Mouse (Mus musculus) G1E (cell line): ENCODE data around the gene Phrf1. TPM values are rescaled to one million over a fixed set of nuclear protein-coding genes. Genes with fewer than 3 reads are reported as not detected.
A peak's percentile ranks its signal among the peaks of the same experiment; 100 is the strongest.
"Not testable (repeated sequence)": the region's sequence is repeated elsewhere in the genome, so short reads cannot be mapped to it uniquely, and the experiment has no call there.

ENCODE experiments used
- ATAC-seq: 2 replicates; pipeline ENCODE4 v1.8.0; 2016; ENCODE audit warnings: mild to moderate bottlenecking; ENCODE audit not compliant: insufficient number of reproducible peaks, poor library complexity, low FRiP score, severe bottlenecking; ENCODE audit errors: extremely low read depth
- DNase-seq: peaks from one replicate; pipeline ENCODE4 v3.0.0; 2012; ENCODE audit warnings: low spot score
- H3K27me3 ChIP-seq: 2 replicates; pipeline ENCODE4 v1.6.1; 2012; ENCODE audit warnings: mild to moderate bottlenecking, low read length, inconsistent platforms; ENCODE audit not compliant: insufficient read depth
- H3K36me3 ChIP-seq: replicated peaks from 2 replicates; pipeline ENCODE3; 2012; ENCODE audit warnings: mild to moderate bottlenecking, inconsistent platforms
- H3K4me1 ChIP-seq: 2 replicates; pipeline ENCODE4 v1.6.1; 2012; ENCODE audit warnings: low read depth, low read length, inconsistent platforms, mixed read lengths; ENCODE audit not compliant: insufficient read depth
- H3K4me3 ChIP-seq: 2 replicates; pipeline ENCODE4 v1.5.1; 2012; ENCODE audit warnings: low read depth, mild to moderate bottlenecking, inconsistent platforms, low read length, moderate library complexity, mixed read lengths
- H3K9me3 ChIP-seq: replicated peaks from 2 replicates; pipeline ENCODE4 v1.6.1; 2012; ENCODE audit warnings: inconsistent platforms
- CTCF ChIP-seq: IDR thresholded peaks from 2 replicates; pipeline ENCODE4 v1.5.1; 2012; ENCODE audit warnings: low read depth, low read length, inconsistent platforms, mixed read lengths
- GATA1 ChIP-seq: IDR thresholded peaks from 2 replicates; pipeline ENCODE4 v1.6.1; 2012; ENCODE audit warnings: borderline replicate concordance, low read length, inconsistent platforms, mixed read lengths
- GATA2 ChIP-seq: IDR thresholded peaks from 2 replicates; pipeline ENCODE4 v1.6.1; 2012; ENCODE audit warnings: low read depth, low read length, inconsistent platforms, borderline replicate concordance
- POLR2AphosphoS5 ChIP-seq: IDR thresholded peaks from 2 replicates; pipeline ENCODE4 v1.6.1; 2012; ENCODE audit warnings: low read depth, low read length, inconsistent platforms; ENCODE audit not compliant: insufficient replicate concordance
- TAL1 ChIP-seq: conservative IDR thresholded peaks from 2 replicates; pipeline ENCODE4 v1.6.1; 2012; ENCODE audit warnings: low read depth, low read length, inconsistent platforms, mixed read lengths
- polyA plus RNA-seq: library from polyadenylated mRNA; stranded (reverse); fragments of >175 nt; gene quantifications from 2 replicates; pipeline ENCODE4 v1.2.3, GENCODE M21; 2012
- total RNA-seq, 2 experiments: library from RNA; stranded (forward) in 1 of 2; stranded (reverse) in 1 of 2; fragments of 200-1000 nt in 1 of 2; fragments of >200 nt in 1 of 2; fragmentation: Nextera tagmentation in 1 of 2; gene quantifications; 2 replicates each; pipeline ENCODE4 v1.2.3; 2014 to 2017

Gene Phrf1
- total and polyA plus RNA-seq, 3 experiments = 61.4 to 173 (median 77.4) TPM

DNA sequence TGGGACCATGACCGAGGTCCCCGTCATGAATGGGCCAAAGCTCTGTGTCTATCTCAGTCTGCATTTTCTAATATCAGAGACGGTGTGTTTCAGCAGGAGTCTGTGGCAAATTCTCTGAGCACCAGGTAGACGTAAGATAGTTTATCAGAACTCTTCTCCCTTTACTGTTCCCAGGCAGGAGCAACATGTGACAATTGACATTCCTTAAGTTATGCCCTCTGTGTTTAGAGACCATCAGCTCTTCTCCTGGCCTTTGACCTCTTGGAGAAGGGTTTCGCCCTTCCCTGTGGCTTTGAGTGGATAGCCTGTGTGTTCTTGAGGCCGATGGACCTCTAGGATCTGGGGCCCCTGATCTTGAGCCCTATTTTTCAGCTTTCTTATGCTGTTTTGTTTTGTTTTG lies 1.1 kb downstream of the Phrf1 start:
- ATAC-seq (no peak), DNase-seq (peak; percentile 9)
- peak overlapping the region; percentile 100 for H3K4me3 ChIP-seq
- no peaks in the 10 kb centered on the region for H3K9me3 ChIP-seq
- no peaks in the 10 kb centered on the region for H3K27me3 ChIP-seq
- peaks cover 40% of the 10 kb centered on the region for H3K4me1 ChIP-seq
- peaks cover 53% of the 10 kb centered on the region for H3K36me3 ChIP-seq
- no peak for TF ChIP-seq TAL1
- no peak for TF ChIP-seq GATA2

DNA sequence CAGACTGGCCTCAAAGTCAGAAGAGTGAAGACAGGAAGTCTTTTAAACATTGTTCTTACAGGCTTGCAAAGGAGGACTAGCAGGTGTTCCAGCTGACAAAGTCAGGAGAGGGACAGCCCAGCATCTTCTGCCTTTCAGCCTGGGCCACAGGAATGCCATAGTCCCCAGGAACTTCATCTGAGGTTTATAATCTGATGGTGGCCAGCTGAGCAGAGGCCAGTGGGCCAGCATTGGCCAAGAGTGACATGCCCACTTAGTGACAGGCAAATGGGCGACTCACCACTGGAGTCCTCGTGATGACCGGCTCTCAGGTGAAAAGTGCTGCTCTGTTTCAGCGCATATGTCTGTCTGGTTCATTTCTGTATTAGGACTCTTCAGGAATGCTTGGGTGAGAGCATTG lies 2.0 kb downstream of the Phrf1 start:
- H3K4me1 ChIP-seq = peaks cover 40% of the 10 kb centered on the region
- TF ChIP-seq POLR2AphosphoS5 (no peak), CTCF (no peak)
- H3K36me3 ChIP-seq = peaks cover 61% of the 10 kb centered on the region
- H3K27me3 ChIP-seq = no peaks in the 10 kb centered on the region
- DNase-seq = no peak
- H3K4me3 ChIP-seq = peak overlapping the region; percentile 57; the same call in 1 of the 2 replicates
- no peaks in the 10 kb centered on the region for H3K9me3 ChIP-seq
- no peak for ATAC-seq

DNA sequence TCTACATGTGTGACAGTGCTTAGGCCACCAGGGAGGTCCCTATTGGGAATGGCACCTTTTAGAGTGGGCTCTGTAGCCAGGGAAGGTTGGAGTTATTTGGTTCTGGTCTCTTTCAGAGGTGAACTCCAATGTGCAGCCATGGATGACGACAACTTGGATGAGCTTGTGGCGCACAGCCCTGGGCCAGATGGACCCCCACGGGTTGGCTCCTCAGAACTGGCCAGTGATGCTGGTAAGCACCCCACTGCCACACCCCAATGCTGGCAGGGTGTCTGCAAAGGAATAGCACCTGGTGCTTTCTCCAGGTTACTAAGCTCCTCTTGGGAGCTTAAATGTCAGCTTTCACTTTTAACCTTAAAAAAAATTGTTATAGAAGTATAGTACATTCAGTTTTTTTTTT lies 2.5 kb downstream of the Phrf1 start:
- ATAC-seq (no peak), DNase-seq (no peak)
- Histone ChIP-seq H3K36me3 (peaks cover 66% of the 10 kb centered on the region), H3K27me3 (no peaks in the 10 kb centered on the region), H3K4me3 (no peak overlapping the region; the same call in 1 of the 2 replicates), H3K4me1 (peaks cover 40% of the 10 kb centered on the region), H3K9me3 (no peaks in the 10 kb centered on the region)
- TF ChIP-seq POLR2AphosphoS5 = no peak

GRCm38 (mm10) chr7:141231551-141231950 lies 3.0 kb downstream of the Phrf1 start:
- TF ChIP-seq TAL1 (no peak), GATA1 (no peak), GATA2 (no peak), CTCF (no peak), POLR2AphosphoS5 (no peak)
- H3K36me3 ChIP-seq = peaks cover 70% of the 10 kb centered on the region
- no peak overlapping the region; the same call in 1 of the 2 replicates for H3K4me3 ChIP-seq
- no peaks in the 10 kb centered on the region for H3K9me3 ChIP-seq
- H3K4me1 ChIP-seq = peaks cover 40% of the 10 kb centered on the region
- DNase-seq (no peak), ATAC-seq (no peak)
- H3K27me3 ChIP-seq = no peaks in the 10 kb centered on the region

DNA sequence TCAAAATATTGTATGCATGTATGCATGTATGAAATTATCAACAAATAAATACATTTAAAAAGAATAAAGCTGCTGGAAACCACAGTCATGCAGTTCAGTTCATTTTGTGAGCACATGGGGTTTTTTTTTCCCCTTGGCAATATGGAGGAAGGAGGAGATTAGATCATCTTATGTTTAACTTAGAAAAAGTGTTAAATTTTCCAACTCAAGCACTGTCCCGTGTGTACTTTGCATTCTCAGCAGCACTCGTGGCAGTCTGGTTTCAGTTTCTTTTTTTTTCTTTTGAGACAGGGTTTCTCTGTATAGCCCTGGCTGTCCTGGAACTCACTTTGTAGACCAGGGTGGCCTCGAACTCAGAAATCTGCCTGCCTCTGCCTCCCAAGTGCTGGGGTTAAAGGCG lies 21.9 kb downstream of the Phrf1 start:
- H3K36me3 ChIP-seq = peaks cover 96% of the 10 kb centered on the region
- not testable (repeated sequence) for H3K4me3 ChIP-seq, DNase-seq, H3K27me3 ChIP-seq, ATAC-seq, H3K9me3 ChIP-seq, H3K4me1 ChIP-seq

- H3K9me3 ChIP-seq = no peaks in the 10 kb centered on the region
- TF ChIP-seq GATA1 = no peak
- no peak for TF ChIP-seq TAL1
- TF ChIP-seq CTCF = no peak
- no peak for TF ChIP-seq GATA2
- TF ChIP-seq POLR2AphosphoS5 = no peak
- H3K4me1 ChIP-seq = no peaks in the 10 kb centered on the region
- H3K4me3 ChIP-seq = no peak overlapping the region
- ATAC-seq (no peak), DNase-seq (no peak)
- peaks cover 96% of the 10 kb centered on the region for H3K36me3 ChIP-seq
- H3K27me3 ChIP-seq = no peaks in the 10 kb centered on the region
These were observed 27.6 kb downstream of the Phrf1 start for GRCm38 (mm10) chr7:141256159-141256558.

DNA sequence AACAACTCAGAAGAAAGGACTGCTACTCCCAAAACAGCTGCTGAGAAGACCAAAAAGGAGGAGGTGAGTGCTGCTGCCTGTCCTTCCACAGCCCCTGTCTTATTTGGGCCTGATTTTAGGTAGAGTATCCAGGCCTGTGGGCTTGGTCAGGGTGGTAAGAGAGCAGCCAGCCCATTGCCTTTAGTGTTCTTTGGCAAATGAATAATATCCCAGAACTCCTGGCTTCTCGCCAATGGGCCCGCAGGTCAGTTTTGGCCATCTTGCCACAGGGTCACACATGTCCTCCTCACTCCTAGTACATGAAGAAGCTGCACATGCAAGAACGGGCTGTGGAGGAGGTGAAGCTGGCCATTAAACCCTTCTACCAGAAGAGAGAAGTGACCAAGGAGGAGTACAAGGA lies 32.9 kb downstream of the Phrf1 start:
- H3K4me1 ChIP-seq = peaks cover 40% of the 10 kb centered on the region
- DNase-seq (no peak), ATAC-seq (no peak)
- H3K4me3 ChIP-seq = no peak overlapping the region
- H3K27me3 ChIP-seq = no peaks in the 10 kb centered on the region
- TF ChIP-seq POLR2AphosphoS5 = no peak
- no peak for TF ChIP-seq CTCF
- H3K9me3 ChIP-seq = no peaks in the 10 kb centered on the region
- H3K36me3 ChIP-seq = peaks cover 91% of the 10 kb centered on the region
